Mouse (Mus musculus) monocyte, adult 5-6 weeks (primary cell): ENCODE measurements around the gene Zfp472. TPM values are rescaled to one million over a fixed set of nuclear protein-coding genes. Genes with fewer than 3 reads are reported as not detected.
A peak's percentile ranks its signal among the peaks of the same experiment; 100 is the strongest.
"Not testable (repeated sequence)": the region's sequence is repeated elsewhere in the genome, so short reads cannot be mapped to it uniquely, and the experiment has no call there.

ENCODE experiments used
- ATAC-seq: fragments of 153-309, 156-312 bp; replicated peaks from 2 replicates; pipeline ENCODE4 v1.8.0; 2017; ENCODE audit warnings: mild to moderate bottlenecking; ENCODE audit not compliant: low TSS enrichment, insufficient number of reproducible peaks, severe bottlenecking, poor library complexity, low FRiP score
- total RNA-seq: library from RNA; stranded (forward); fragments of 200-1000, 200-491, 200-594 nt; gene quantifications from 3 replicates; pipeline ENCODE4 v1.2.3, GENCODE M21; 2017

The Zfp472 gene
- total RNA-seq, 1 experiment from 2014 or later = 26.4 TPM

GRCm38 (mm10) chr17:32991965-32992698 is 26.5 kb downstream of the Zfp472 start:
- no peak for ATAC-seq

- ATAC-seq = peak; percentile 99
These were observed 27.3 kb downstream of the Zfp472 start, which contains the start of gene Zfp952 for GRCm38 (mm10) chr17:32992699-32993474. TSS of gene Zfp952 (plus strand) at chr17:32993129.

- no peak for ATAC-seq
These were observed 32.9 kb downstream of the Zfp472 start for GRCm38 (mm10) chr17:32998492-32998891.

GRCm38 (mm10) chr17:33008337-33008736 is 42.7 kb downstream of the Zfp472 start:
- no peak for ATAC-seq

GRCm38 (mm10) chr17:33020434-33020833 is 54.8 kb downstream of the Zfp472 start:
- ATAC-seq = not testable (repeated sequence)

Other genes starting within 250 kb of the Zfp472 start
- gene Zfp871, start 177.5 kb upstream of the Zfp472 start, total RNA-seq = 48.5 to 60.7 TPM (median 59.6 TPM) in 3 replicates
- 0.19 TPM in 1 of 3 replicates, not detected in the others for gene Zfp811, start 155.9 kb upstream of the Zfp472 start, total RNA-seq
- gene Zfp799, start 135.6 kb upstream of the Zfp472 start, total RNA-seq = 4.2 to 8.3 TPM (median 6.1 TPM) in 3 replicates
- 6.6 to 8.9 TPM (median 8.6 TPM) in 3 replicates for gene Zfp870, start 74.2 kb upstream of the Zfp472 start, total RNA-seq
- not detected in 3 replicates for gene Cyp4f14, start 48.5 kb upstream of the Zfp472 start, total RNA-seq
- gene Cyp4f13, start 18.4 kb upstream of the Zfp472 start, total RNA-seq = 25.2 to 40.9 TPM (median 37.7 TPM) in 3 replicates
- gene Zfp952, start 27.3 kb downstream of the Zfp472 start, total RNA-seq = 14.0 to 27.0 TPM (median 15.5 TPM) in 3 replicates
- gene Zfp763, start 67.6 kb downstream of the Zfp472 start, total RNA-seq = 1.3 to 7.7 TPM (median 3.2 TPM) in 3 replicates
- not detected in 3 replicates for gene 4921501E09Rik, start 102.2 kb downstream of the Zfp472 start, total RNA-seq
- gene Zfp563, start 123.5 kb downstream of the Zfp472 start, total RNA-seq = 3.7 to 8.6 TPM (median 5.7 TPM) in 3 replicates
- not detected in 3 replicates for gene Morc2b, start 173.9 kb downstream of the Zfp472 start, total RNA-seq
- gene Olfr55, start 202.6 kb downstream of the Zfp472 start, total RNA-seq = not detected in 3 replicates
- not detected in 3 replicates for gene Olfr239, start 225.5 kb downstream of the Zfp472 start, total RNA-seq